Mouse (Mus musculus): Measurements from ENCODE around the gene Gm1113.

Gene Gm1113

DNA sequence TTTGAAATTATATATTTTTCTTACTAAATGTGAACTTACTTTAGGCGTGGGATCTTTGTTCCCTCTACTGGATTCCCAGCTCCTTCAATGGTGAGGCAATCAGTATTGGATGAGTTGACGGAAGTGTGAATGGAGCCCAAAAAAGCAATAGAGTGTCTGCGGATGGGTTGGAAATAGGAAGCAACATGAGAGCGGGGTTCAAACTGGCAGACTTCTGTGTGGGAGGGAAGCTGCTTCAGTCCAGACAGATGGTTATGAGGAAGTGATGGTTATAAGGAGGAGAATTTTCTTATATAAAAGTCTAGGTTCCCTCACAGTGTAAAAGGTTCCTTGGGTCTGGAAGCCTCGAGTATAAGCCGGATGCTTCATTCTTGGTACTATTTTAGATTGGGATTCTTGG is 38.6 kb downstream of the Gm1113 start:
- no peak for DNase-seq (ENCODE audit: low spot score)

DNA sequence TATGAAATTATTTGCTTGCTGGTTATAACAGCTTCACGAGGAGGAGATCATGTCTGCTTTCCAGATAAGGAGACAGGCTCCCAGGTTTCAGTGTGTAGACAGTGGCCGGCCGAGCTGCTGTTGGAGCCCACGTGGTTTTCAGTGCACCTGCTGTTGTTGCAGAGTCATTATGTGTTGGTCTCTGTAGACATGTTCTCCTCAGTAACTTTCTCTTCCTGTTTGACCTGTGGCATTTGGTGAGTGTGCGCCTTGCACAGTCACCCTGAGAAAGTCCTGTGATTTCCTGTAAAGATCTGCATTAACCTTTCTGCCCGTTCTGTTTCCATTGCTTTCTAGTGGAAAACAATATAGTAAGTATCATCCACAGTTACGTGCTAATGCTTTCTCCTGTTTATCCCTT is 42.7 kb downstream of the Gm1113 start:
- DNase-seq (ENCODE audit: low spot score) = no peak

DNA sequence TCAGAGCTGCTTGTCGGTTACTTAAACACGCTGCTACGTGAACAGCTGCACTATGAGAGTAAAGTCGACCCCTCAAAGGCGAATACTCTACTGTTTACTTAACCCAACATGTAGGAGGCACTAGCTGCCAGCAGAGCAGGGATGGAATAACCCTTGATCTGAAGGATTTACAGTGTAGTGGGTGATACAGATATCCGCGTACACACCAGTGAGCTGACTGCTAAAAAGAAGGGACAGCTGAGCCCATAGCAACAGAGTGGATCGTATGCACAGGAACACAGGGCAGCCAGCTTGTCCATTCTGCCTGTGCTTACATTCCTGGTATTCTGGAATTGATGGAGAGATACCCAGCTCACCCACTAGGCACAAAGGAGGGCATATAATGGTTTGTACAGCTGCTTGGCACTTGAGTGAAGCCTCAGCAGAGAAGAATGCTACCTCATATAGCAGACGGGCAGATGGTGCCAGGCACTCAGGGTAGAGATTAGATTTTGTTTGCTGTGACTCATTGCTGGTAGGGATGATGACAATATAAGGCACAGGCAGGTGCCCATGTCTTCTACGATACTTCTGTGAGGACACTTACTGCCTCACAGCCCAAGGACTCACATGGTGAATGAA is 43.9 kb downstream of the Gm1113 start:
- no peak for DNase-seq (ENCODE audit: low spot score)

DNA sequence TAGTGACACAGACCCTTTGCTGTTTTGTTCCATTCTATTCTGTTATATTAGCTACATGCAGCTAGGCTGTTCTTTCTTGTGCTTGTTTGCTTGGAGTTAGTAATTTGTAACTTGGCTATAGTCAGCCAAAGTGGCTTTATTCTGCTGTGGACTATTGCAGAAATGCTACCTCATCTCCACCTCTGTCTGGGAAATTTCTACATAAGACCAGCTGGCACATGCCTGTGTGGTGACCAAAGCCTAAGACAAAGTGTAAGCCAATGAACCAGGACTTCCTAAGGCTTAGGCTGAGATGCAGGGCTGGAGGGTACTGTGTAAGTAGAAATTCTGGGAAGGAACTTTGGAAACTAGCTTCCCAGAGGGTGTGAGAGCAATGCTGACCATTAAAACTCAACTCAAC is 49.2 kb downstream of the Gm1113 start:
- DNase-seq (ENCODE audit: low spot score) = no peak

DNA sequence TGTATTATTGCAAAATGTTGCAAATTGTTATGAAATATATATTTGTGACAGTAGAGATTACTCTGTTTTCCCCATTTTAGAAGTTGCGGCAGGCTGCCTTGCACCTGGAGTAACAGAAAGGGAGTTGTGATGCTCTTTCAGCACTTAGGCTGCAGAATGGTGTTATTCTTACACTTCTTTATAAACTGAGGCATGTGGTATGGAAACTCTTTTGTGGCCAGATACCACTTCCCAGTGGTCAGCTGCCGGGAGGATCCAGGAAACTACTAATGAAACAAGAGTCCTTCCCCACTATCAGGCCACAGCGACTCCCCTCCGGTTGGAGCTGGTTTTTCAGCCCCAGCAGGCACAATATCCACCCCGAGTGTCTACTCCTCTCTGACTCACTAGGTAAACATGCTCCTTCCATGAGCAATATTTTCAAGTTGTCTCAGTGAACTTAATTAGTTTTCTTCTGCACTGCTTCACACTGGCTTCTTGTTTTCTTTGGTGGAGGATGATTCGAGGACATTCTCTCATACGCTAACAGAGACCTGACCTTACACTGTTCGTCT is 50.7 kb downstream of the Gm1113 start:
- DNase-seq (ENCODE audit: low spot score) = no peak

DNA sequence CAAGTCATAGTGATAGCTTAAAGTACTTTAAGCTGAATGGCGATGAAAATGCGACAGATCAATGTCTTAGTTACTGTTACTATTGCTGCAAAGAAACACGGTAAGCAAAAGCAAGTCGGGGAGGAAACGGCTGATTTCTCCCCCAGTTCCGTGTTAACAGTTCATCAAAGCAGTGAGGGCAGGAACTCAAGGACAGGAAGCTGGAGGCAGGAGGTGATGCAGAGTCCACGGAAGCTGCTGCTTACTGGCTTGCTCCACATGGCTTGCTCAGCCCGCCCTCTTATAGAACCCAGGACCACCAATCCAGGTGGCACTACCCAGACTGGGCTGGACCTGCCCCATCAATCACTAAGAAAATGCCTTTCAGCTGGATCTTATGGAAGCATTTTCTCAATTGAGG is 58.5 kb downstream of the Gm1113 start:
- peak; percentile 37 for DNase-seq (ENCODE audit: low spot score)
